Comparison of ENCODE assay signal across 21 mouse cellular contexts in genomic region chr11:59952892-59953291, GRCm38 (mm10). TPM values are rescaled to one million over a fixed set of nuclear protein-coding genes. Genes with fewer than 3 reads are reported as not detected.
DNase-seq lines count a peak whose midpoint lies in the region; ATAC-seq and TF ChIP-seq lines count a peak whose summit lies in the region.
"Had no signal": no experiment of that assay in that cellular context is flagged by ENCODE, and none has a peak within 500 bp of the region (broad histone marks: within the 10 kb centered on the region; RNA-seq: fewer than 3 reads in every experiment).

No protein-coding gene starts in this region.

- no peaks in the 10 kb centered on the region for H3K9me3 ChIP-seq in lung, embryonic 14.5 days (ENCODE audit: low read depth, low read length)
- H3K9me3 ChIP-seq: embryonic facial prominence, embryonic 15.5 days; forebrain, embryonic 10.5 days; heart, embryonic 10.5 days; hindbrain, embryonic 13.5 days had no signal

- WGBS in lung, embryonic 14.5 days: 68% methylated on average over 14 of the region's 14 CpGs

- ATAC-seq in lung, embryonic 14.5 days (ENCODE audit: insufficient read depth): no peak
- ATAC-seq: forebrain, embryonic 14.5 days; hindbrain, postnatal 0 days had no signal

- H3K4me1 ChIP-seq in lung, embryonic 14.5 days (ENCODE audit: insufficient read depth): no peaks in the 10 kb centered on the region

- no peaks in the 10 kb centered on the region for H3K27me3 ChIP-seq in lung, embryonic 14.5 days (ENCODE audit: insufficient read depth, low read length)
- H3K27me3 ChIP-seq: CH12.LX; embryonic facial prominence, embryonic 15.5 days; hindbrain, embryonic 13.5 days had no signal

- H3K27ac ChIP-seq in lung, embryonic 14.5 days (ENCODE audit: low read depth): no peak overlapping the region
- H3K27ac ChIP-seq: embryonic facial prominence, embryonic 15.5 days; forebrain, embryonic 10.5 days; gastrocnemius, adult 2 months; heart, embryonic 10.5 days; hindbrain, embryonic 13.5 days; hindbrain, postnatal 0 days had no signal

- H3K36me3 ChIP-seq in lung, embryonic 14.5 days (ENCODE audit: insufficient read depth): peaks cover 9% of the 10 kb centered on the region; the same call in 1 of the 2 replicates
- H3K36me3 ChIP-seq: hindbrain, embryonic 13.5 days had no signal

- H3K9ac ChIP-seq in lung, embryonic 14.5 days: no peak overlapping the region
- H3K9ac ChIP-seq: embryonic facial prominence, embryonic 15.5 days; hindbrain, embryonic 13.5 days had no signal

- no peak overlapping the region for H3K4me3 ChIP-seq in lung, embryonic 14.5 days (ENCODE audit: low read depth, low read length)
- H3K4me3 ChIP-seq: embryonic facial prominence, embryonic 15.5 days; erythroblast, embryonic 14.5 days; forebrain, embryonic 10.5 days; gastrocnemius, adult 2 months; heart, embryonic 10.5 days; hindbrain, embryonic 13.5 days had no signal

- H3K4me2 ChIP-seq in lung, embryonic 14.5 days: 0 out of 2 replicates have a peak overlapping the region, but pooled peaks have one; percentile 7
- H3K4me2 ChIP-seq: embryonic facial prominence, embryonic 15.5 days; hindbrain, embryonic 13.5 days had no signal

- DNase-seq in lung, embryonic 14.5 days: no peak
- DNase-seq in lung, adult 18-20 months: no peak
- peak; percentile 37 for DNase-seq in R1 (ENCODE audit: low read depth, low spot score)
- peak; percentile 45 for DNase-seq in lung, postnatal 10 days
- DNase-seq in heart, adult 8-10 months (ENCODE audit: low spot score): no peak
- DNase-seq in retina, embryonic 14.5 days (ENCODE audit: low spot score): no peak
- DNase-seq: adrenal gland, postnatal 14 days; cerebellum, adult 11-12 months; cerebellum, adult 9-10 months; cerebellum, postnatal 25 days; gastrocnemius, adult 2 months; gastrocnemius, postnatal 25 days; heart, postnatal 10 days had no signal

- no peak for TF ChIP-seq CTCF in lung, embryonic 14.5 days (IDR thresholded peaks at IDR 0.05; ENCODE audit: low read depth)

RNA-seq across cellular contexts. Expression of gene Med9, which starts 4.9 kb away (rescaled TPM):
- 48.9 and 50.4 TPM in 2 replicates for polyA plus RNA-seq in lung, embryonic 14.5 days (2014; fragmentation: Nextera tagmentation; extraction: Ambion mirVana)
- total RNA-seq in heart, adult 8-10 months (2022): 10 to 100 TPM; 24.0 to 33.6 (median 30.4) TPM

RNA-seq across cellular contexts. Expression of gene Rasd1, which starts 11.9 kb away (rescaled TPM):
- polyA plus RNA-seq in lung, embryonic 14.5 days (2014; fragmentation: Nextera tagmentation; extraction: Ambion mirVana): 1.7 and 2.2 TPM in 2 replicates
- total RNA-seq in heart, adult 8-10 months (2022): 1 to 10 TPM; 3.8 to 8.3 (median 5.3) TPM
- polyA plus RNA-seq: erythroblast, embryonic 14.5 days had no signal

Comparison
In these comparisons a context has a peak if more than half of its experiments do, and no peak if none do; other contexts are left out.
1. DNase-seq: peak in R1 (single experiment) and lung, postnatal 10 days (single experiment); none in lung, embryonic 14.5 days (single experiment), lung, adult 18-20 months (0 of 2), heart, adult 8-10 months (single experiment) and retina, embryonic 14.5 days (single experiment).